Mouse (Mus musculus): ENCODE measurements around the gene Kbtbd8. TPM values are rescaled to one million over a fixed set of nuclear protein-coding genes. Genes with fewer than 3 reads are reported as not detected.

The Kbtbd8 gene
- polyA plus RNA-seq, 1 experiment from 2014 or later: 4.0 TPM

Other genes with a start within 250 kb of the Kbtbd8 start
- gene Gm10234, start 204.9 kb downstream of the Kbtbd8 start, polyA plus RNA-seq (2015; fragmentation: Nextera tagmentation; extraction: Ambion mirVana): not detected in 2 replicates